ENCODE assay signal across 8 mouse cellular contexts in genomic region chr17:33968927-33969326, GRCm38 (mm10). TPM values are rescaled to one million over a fixed set of nuclear protein-coding genes. Genes with fewer than 3 reads are reported as not detected.
DNase-seq lines count a peak whose midpoint lies in the region; ATAC-seq lines count a peak whose summit lies in the region.

No protein-coding gene starts in this region.

- H3K4me3 ChIP-seq in neural tube, embryonic 11.5 days (ENCODE audit: low read depth, low read length) = no peak overlapping the region
- no peak overlapping the region for H3K4me3 ChIP-seq in intestine, embryonic 14.5 days (ENCODE audit: low read depth, low read length)
- H3K4me3 ChIP-seq in midbrain, embryonic 14.5 days (replicated peaks; ENCODE audit: low read depth, low read length) = no peak overlapping the region

- no peak for DNase-seq in neural tube, embryonic 11.5 days (ENCODE audit: low spot score)
- DNase-seq in neural tube, embryonic 10.5 days (ENCODE audit: extremely low spot score, low spot score) = no peak
- peak; percentile 74 for DNase-seq in brain, adult 2 months (ENCODE audit: low read depth, low spot score)
- no peak for DNase-seq in intestine, embryonic 14.5 days (ENCODE audit: low spot score)
- peak; percentile 81 for DNase-seq in midbrain, embryonic 14.5 days
- DNase-seq in urinary bladder, postnatal 25 days (ENCODE audit: low spot score) = no peak
- DNase-seq in frontal cortex, postnatal 14 days (ENCODE audit: low spot score in 2 of 2) = no peak
- no peak for DNase-seq in left cerebral cortex, adult 9 months (ENCODE audit: low spot score in 2 of 2)

- 33% methylated on average over 5 of the region's 5 CpGs for WGBS in neural tube, embryonic 11.5 days
- WGBS in intestine, embryonic 14.5 days = 31% methylated on average over 5 of the region's 5 CpGs
- WGBS in midbrain, embryonic 14.5 days = 34% methylated on average over 5 of the region's 5 CpGs

- H3K27me3 ChIP-seq in neural tube, embryonic 11.5 days (ENCODE audit: control insufficient read depth, insufficient read depth, low read length) = no peaks in the 10 kb centered on the region
- no peaks in the 10 kb centered on the region for H3K27me3 ChIP-seq in intestine, embryonic 14.5 days (replicated peaks; ENCODE audit: control insufficient read depth, insufficient read depth, low read length)
- no peaks in the 10 kb centered on the region for H3K27me3 ChIP-seq in midbrain, embryonic 14.5 days (ENCODE audit: control insufficient read depth, insufficient read depth, low read length)

- no peaks in the 10 kb centered on the region; the same call in 1 of the 2 replicates for H3K36me3 ChIP-seq in neural tube, embryonic 11.5 days (ENCODE audit: control insufficient read depth, insufficient read depth, low read length)
- H3K36me3 ChIP-seq in intestine, embryonic 14.5 days (ENCODE audit: control insufficient read depth, insufficient read depth, low read length) = peaks cover 13% of the 10 kb centered on the region; the same call in 1 of the 2 replicates
- H3K36me3 ChIP-seq in midbrain, embryonic 14.5 days (ENCODE audit: control insufficient read depth, insufficient read depth, low read length) = peaks cover 21% of the 10 kb centered on the region

- ATAC-seq in neural tube, embryonic 11.5 days (ENCODE audit: insufficient read depth, low FRiP score, low TSS enrichment) = 0 out of 2 replicates have a peak, but pooled peaks have one; percentile 27
- ATAC-seq in intestine, embryonic 14.5 days (replicated peaks; ENCODE audit: low FRiP score, low TSS enrichment, low read depth) = peak; percentile 18; the same call in 1 of the 2 replicates
- ATAC-seq in midbrain, embryonic 14.5 days (ENCODE audit: low FRiP score, low TSS enrichment) = no peak

- no peaks in the 10 kb centered on the region for H3K4me1 ChIP-seq in neural tube, embryonic 11.5 days (ENCODE audit: control insufficient read depth, insufficient read depth, low read length)
- H3K4me1 ChIP-seq in intestine, embryonic 14.5 days (replicated peaks; ENCODE audit: control insufficient read depth, insufficient read depth, low read length) = no peaks in the 10 kb centered on the region
- H3K4me1 ChIP-seq in midbrain, embryonic 14.5 days (ENCODE audit: control insufficient read depth, insufficient read depth, low read length) = no peaks in the 10 kb centered on the region

- H3K9ac ChIP-seq in neural tube, embryonic 11.5 days (ENCODE audit: low read length) = no peak overlapping the region
- H3K9ac ChIP-seq in intestine, embryonic 14.5 days (ENCODE audit: low read length) = no peak overlapping the region
- H3K9ac ChIP-seq in midbrain, embryonic 14.5 days (replicated peaks; ENCODE audit: low read length) = no peak overlapping the region

- no peak overlapping the region for H3K27ac ChIP-seq in neural tube, embryonic 11.5 days (ENCODE audit: low read depth, low read length)
- H3K27ac ChIP-seq in intestine, embryonic 14.5 days (ENCODE audit: low read depth) = no peak overlapping the region
- H3K27ac ChIP-seq in midbrain, embryonic 14.5 days (replicated peaks; ENCODE audit: low read depth, low read length) = no peak overlapping the region

- no peak overlapping the region for H3K4me2 ChIP-seq in neural tube, embryonic 11.5 days (ENCODE audit: low read depth)
- no peak overlapping the region for H3K4me2 ChIP-seq in intestine, embryonic 14.5 days (ENCODE audit: low read length)
- H3K4me2 ChIP-seq in midbrain, embryonic 14.5 days (ENCODE audit: low read length) = no peak overlapping the region

- no peaks in the 10 kb centered on the region for H3K9me3 ChIP-seq in neural tube, embryonic 11.5 days (ENCODE audit: control insufficient read depth, low read length)
- H3K9me3 ChIP-seq in intestine, embryonic 14.5 days (ENCODE audit: control insufficient read depth, low read length) = no peaks in the 10 kb centered on the region
- H3K9me3 ChIP-seq in midbrain, embryonic 14.5 days (ENCODE audit: control insufficient read depth, low read length) = no peaks in the 10 kb centered on the region

RNA-seq across cellular contexts. Expression of gene Rps18, which starts 13.1 kb away (rescaled TPM):
- polyA plus RNA-seq in neural tube, embryonic 11.5 days (2014; fragmentation: Nextera tagmentation; extraction: Ambion mirVana) = 1,341 and 1,360 TPM in 2 replicates
- polyA plus RNA-seq in intestine, embryonic 14.5 days (2014; fragmentation: Nextera tagmentation; extraction: Ambion mirVana) = 2,375 and 2,437 TPM in 2 replicates
- polyA plus RNA-seq in midbrain, embryonic 14.5 days (2014; fragmentation: Nextera tagmentation; extraction: Ambion mirVana) = 872 and 980 TPM in 2 replicates

RNA-seq across cellular contexts. Expression of gene Vps52, which starts 13.3 kb away (rescaled TPM):
- polyA plus RNA-seq in neural tube, embryonic 11.5 days (2014; fragmentation: Nextera tagmentation; extraction: Ambion mirVana) = 40.7 and 43.8 TPM in 2 replicates
- polyA plus RNA-seq in intestine, embryonic 14.5 days (2014; fragmentation: Nextera tagmentation; extraction: Ambion mirVana) = 32.4 and 35.3 TPM in 2 replicates
- polyA plus RNA-seq in midbrain, embryonic 14.5 days (2014; fragmentation: Nextera tagmentation; extraction: Ambion mirVana) = 50.6 and 63.2 TPM in 2 replicates

RNA-seq across cellular contexts. Expression of gene B3galt4, which starts 17.6 kb away (rescaled TPM):
- polyA plus RNA-seq in neural tube, embryonic 11.5 days (2014; fragmentation: Nextera tagmentation; extraction: Ambion mirVana) = 4.4 and 4.9 TPM in 2 replicates
- polyA plus RNA-seq in intestine, embryonic 14.5 days (2014; fragmentation: Nextera tagmentation; extraction: Ambion mirVana) = 3.7 and 4.9 TPM in 2 replicates
- 8.0 and 10.1 TPM in 2 replicates for polyA plus RNA-seq in midbrain, embryonic 14.5 days (2014; fragmentation: Nextera tagmentation; extraction: Ambion mirVana)

RNA-seq across cellular contexts. Expression of gene Wdr46, which starts 28.5 kb away (rescaled TPM):
- 29.5 and 33.4 TPM in 2 replicates for polyA plus RNA-seq in neural tube, embryonic 11.5 days (2014; fragmentation: Nextera tagmentation; extraction: Ambion mirVana)
- 28.6 and 31.8 TPM in 2 replicates for polyA plus RNA-seq in intestine, embryonic 14.5 days (2014; fragmentation: Nextera tagmentation; extraction: Ambion mirVana)
- 15.5 and 16.9 TPM in 2 replicates for polyA plus RNA-seq in midbrain, embryonic 14.5 days (2014; fragmentation: Nextera tagmentation; extraction: Ambion mirVana)

RNA-seq across cellular contexts. Expression of gene Pfdn6, which starts 28.8 kb away (rescaled TPM):
- 190 and 195 TPM in 2 replicates for polyA plus RNA-seq in neural tube, embryonic 11.5 days (2014; fragmentation: Nextera tagmentation; extraction: Ambion mirVana)
- 163 and 175 TPM in 2 replicates for polyA plus RNA-seq in intestine, embryonic 14.5 days (2014; fragmentation: Nextera tagmentation; extraction: Ambion mirVana)
- 167 and 188 TPM in 2 replicates for polyA plus RNA-seq in midbrain, embryonic 14.5 days (2014; fragmentation: Nextera tagmentation; extraction: Ambion mirVana)

Comparison
In these comparisons a context has a peak if more than half of its experiments do, and no peak if none do; other contexts are left out.
1. DNase-seq: peak in brain, adult 2 months (single experiment) and midbrain, embryonic 14.5 days (single experiment); none in neural tube, embryonic 11.5 days (single experiment), neural tube, embryonic 10.5 days (single experiment), intestine, embryonic 14.5 days (single experiment), urinary bladder, postnatal 25 days (single experiment), frontal cortex, postnatal 14 days (0 of 2) and left cerebral cortex, adult 9 months (0 of 2).